Mouse (Mus musculus): ENCODE measurements around the gene Gabrd.

- no peak for TF ChIP-seq CTCF (IDR thresholded peaks at IDR 0.05; ENCODE audit: extremely low read depth, insufficient read depth, insufficient read length, insufficient replicate concordance)
- no peak for TF ChIP-seq POLR2A (IDR thresholded peaks at IDR 0.05; ENCODE audit: low read depth, low read length)
Measured at GRCm38 (mm10) chr4:155361303-155361791, 36.6 kb downstream of the Gabrd start, which contains the start of gene Prkcz.

Measured in spleen, adult 2 months (tissue).